Mouse (Mus musculus) megakaryocyte, embryonic 14.5 days (primary cell): ENCODE results near the gene Lad1.

Experiments used
- FLI1 ChIP-seq: IDR thresholded peaks from 2 replicates; pipeline ENCODE4 v1.6.1; 2012; ENCODE audit warnings: low read length, inconsistent platforms, mixed read lengths
- GATA1 ChIP-seq: IDR thresholded peaks from 3 replicates; pipeline ENCODE4 v1.6.1; 2012; ENCODE audit warnings: mixed read lengths, low read length, inconsistent platforms, borderline replicate concordance

DNA sequence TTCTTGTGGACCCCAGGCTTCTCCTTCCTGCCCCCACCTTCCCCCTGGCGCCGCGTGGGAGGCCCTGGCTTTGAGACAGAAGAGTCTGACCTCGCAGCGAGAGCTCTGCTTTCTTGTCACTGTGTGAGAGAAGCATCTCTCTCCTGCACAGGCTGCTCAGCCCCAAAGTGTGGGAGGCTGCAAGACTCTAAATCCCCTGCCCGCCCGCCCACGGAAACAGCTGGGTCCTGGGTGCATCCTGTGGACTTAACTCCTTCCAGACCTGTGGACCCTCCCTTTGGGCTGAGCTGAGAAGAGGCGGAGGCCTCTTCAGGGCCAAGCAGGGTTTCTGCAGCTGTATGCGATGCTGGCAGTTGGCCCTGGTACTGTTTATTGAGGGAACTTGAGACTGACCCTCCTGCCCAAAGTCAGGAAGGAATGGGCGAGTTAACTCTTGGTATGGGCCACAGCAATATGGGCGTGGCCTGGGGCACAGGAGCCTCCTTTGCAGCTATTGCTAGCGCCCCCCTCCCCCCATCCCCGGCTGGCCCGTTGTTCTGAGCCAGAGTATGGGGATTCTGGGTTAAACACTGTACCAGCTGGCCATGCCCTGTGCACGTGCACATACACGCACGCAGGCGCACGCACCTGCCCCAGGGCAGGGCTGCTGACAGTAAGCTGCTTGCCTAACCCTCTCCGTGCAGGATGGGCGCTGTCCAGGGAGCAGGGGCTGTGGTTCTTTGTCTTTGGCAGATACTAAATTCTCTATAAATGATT is 39.4 kb upstream of the Lad1 start, which contains the start of gene Tnni1:
- no peak for TF ChIP-seq GATA1
- no peak for TF ChIP-seq FLI1
